Mouse (Mus musculus): ENCODE measurements around the gene Rubcnl. TPM values are rescaled to one million over a fixed set of nuclear protein-coding genes. Genes with fewer than 3 reads are reported as not detected.

Rubcnl gene
- total and polyA plus RNA-seq, 3 experiments = 0.05 TPM; not detected in 2

- ATAC-seq (ENCODE audit: extremely low read depth, insufficient number of reproducible peaks, low FRiP score, poor library complexity, severe bottlenecking) = no peak; the same call in 1 of the 2 replicates
Observed at GRCm38 (mm10) chr14:74990504-74990903, 25.3 kb upstream of the Rubcnl start.

GRCm38 (mm10) chr14:74996556-74996955 lies 19.3 kb upstream of the Rubcnl start:
- DNase-seq (ENCODE audit: low spot score) (no peak), ATAC-seq (ENCODE audit: extremely low read depth, insufficient number of reproducible peaks, low FRiP score, poor library complexity, severe bottlenecking) (no peak)
- Histone ChIP-seq H3K9me3 (replicated peaks) (no peaks in the 10 kb centered on the region), H3K36me3 (replicated peaks) (no peaks in the 10 kb centered on the region), H3K4me1 (ENCODE audit: insufficient read depth, low read depth, low read length) (no peaks in the 10 kb centered on the region), H3K4me3 (ENCODE audit: low read depth, low read length) (no peak overlapping the region), H3K27me3 (ENCODE audit: insufficient read depth, low read length) (no peaks in the 10 kb centered on the region)
- TF ChIP-seq CTCF (IDR thresholded peaks at IDR 0.05; ENCODE audit: low read depth, low read length) = no peak

More at GRCm38 (mm10) chr14:74990504-74990903, 25.3 kb upstream of the Rubcnl start:
- no peaks in the 10 kb centered on the region for H3K36me3 ChIP-seq (replicated peaks)
- TF ChIP-seq GATA1 (IDR thresholded peaks at IDR 0.05; ENCODE audit: borderline replicate concordance, low read length) (no peak), GATA2 (IDR thresholded peaks at IDR 0.05; ENCODE audit: borderline replicate concordance, low read depth, low read length) (no peak), CTCF (IDR thresholded peaks at IDR 0.05; ENCODE audit: low read depth, low read length) (no peak), POLR2AphosphoS5 (IDR thresholded peaks at IDR 0.05; ENCODE audit: insufficient replicate concordance, low read depth, low read length) (no peak), TAL1 (conservative IDR thresholded peaks at IDR 0.05; ENCODE audit: low read depth, low read length) (no peak)
- peak; percentile 4 for DNase-seq (ENCODE audit: low spot score)
- no peaks in the 10 kb centered on the region for H3K9me3 ChIP-seq (replicated peaks)
- no peaks in the 10 kb centered on the region for H3K4me1 ChIP-seq (ENCODE audit: insufficient read depth, low read depth, low read length)
- H3K4me3 ChIP-seq (ENCODE audit: low read depth, low read length) = no peak overlapping the region
- no peaks in the 10 kb centered on the region for H3K27me3 ChIP-seq (ENCODE audit: insufficient read depth, low read length)

DNA sequence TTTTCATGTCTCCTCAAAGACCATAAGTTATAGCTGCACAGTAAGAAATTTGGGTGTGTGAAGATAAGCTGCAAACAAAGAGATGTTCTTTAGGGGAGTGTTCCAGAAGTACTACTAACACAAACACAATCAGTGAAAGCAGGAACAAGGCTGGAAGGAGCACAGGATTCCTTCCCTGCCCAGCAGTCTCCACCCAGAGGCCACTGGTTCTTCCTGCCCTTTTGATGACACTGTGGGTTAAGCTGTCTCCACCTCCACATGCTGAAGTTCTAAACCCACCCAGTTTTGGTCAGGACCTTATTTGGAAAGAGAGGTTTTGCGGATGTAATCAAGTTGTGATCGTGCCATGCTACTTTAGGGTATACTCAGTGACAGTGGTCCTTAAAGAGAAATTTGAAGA lies 18.8 kb upstream of the Rubcnl start:
- no peaks in the 10 kb centered on the region for H3K27me3 ChIP-seq (ENCODE audit: insufficient read depth, low read length)
- no peaks in the 10 kb centered on the region for H3K36me3 ChIP-seq (replicated peaks)
- H3K9me3 ChIP-seq (replicated peaks) = no peaks in the 10 kb centered on the region
- no peak overlapping the region for H3K4me3 ChIP-seq (ENCODE audit: low read depth, low read length)
- ATAC-seq (ENCODE audit: extremely low read depth, insufficient number of reproducible peaks, low FRiP score, poor library complexity, severe bottlenecking) (no peak), DNase-seq (ENCODE audit: low spot score) (no peak)
- H3K4me1 ChIP-seq (ENCODE audit: insufficient read depth, low read depth, low read length) = no peaks in the 10 kb centered on the region
- no peak for TF ChIP-seq GATA1 (IDR thresholded peaks at IDR 0.05; ENCODE audit: borderline replicate concordance, low read length)
- TF ChIP-seq TAL1 (conservative IDR thresholded peaks at IDR 0.05; ENCODE audit: low read depth, low read length) = no peak
- no peak for TF ChIP-seq CTCF (IDR thresholded peaks at IDR 0.05; ENCODE audit: low read depth, low read length)
- no peak for TF ChIP-seq POLR2AphosphoS5 (IDR thresholded peaks at IDR 0.05; ENCODE audit: insufficient replicate concordance, low read depth, low read length)
- TF ChIP-seq GATA2 (IDR thresholded peaks at IDR 0.05; ENCODE audit: borderline replicate concordance, low read depth, low read length) = no peak

DNA sequence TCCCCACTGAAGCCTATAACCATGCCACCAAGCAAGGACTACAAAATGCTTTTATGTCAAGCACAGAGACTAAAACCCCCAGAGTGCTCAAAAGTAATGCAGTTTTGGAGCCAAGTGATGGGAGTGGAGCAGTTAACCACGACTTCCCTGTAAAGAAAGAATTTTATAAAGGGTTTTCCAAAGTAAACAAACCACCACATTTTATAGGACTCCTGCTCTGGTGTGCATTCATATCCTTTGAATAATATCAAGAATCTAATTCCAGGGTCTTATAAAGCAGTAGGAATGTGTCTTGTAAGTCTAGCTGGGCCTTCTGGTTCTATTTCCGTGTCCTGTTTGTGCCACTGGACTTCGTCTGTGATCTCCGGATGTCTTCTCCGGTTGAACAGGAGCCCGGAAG lies 14.5 kb upstream of the Rubcnl start:
- ATAC-seq (ENCODE audit: extremely low read depth, insufficient number of reproducible peaks, low FRiP score, poor library complexity, severe bottlenecking) (no peak), DNase-seq (ENCODE audit: low spot score) (no peak)

GRCm38 (mm10) chr14:75003356-75003755 lies 12.5 kb upstream of the Rubcnl start:
- ATAC-seq (ENCODE audit: extremely low read depth, insufficient number of reproducible peaks, low FRiP score, poor library complexity, severe bottlenecking) (no peak), DNase-seq (ENCODE audit: low spot score) (no peak)
- H3K36me3 ChIP-seq (replicated peaks) = no peaks in the 10 kb centered on the region

More for the DNA sequence above, 14.5 kb upstream of the Rubcnl start:
- no peaks in the 10 kb centered on the region for H3K9me3 ChIP-seq (replicated peaks)
- H3K36me3 ChIP-seq (replicated peaks) = no peaks in the 10 kb centered on the region
- TF ChIP-seq TAL1 (conservative IDR thresholded peaks at IDR 0.05; ENCODE audit: low read depth, low read length) (no peak), CTCF (IDR thresholded peaks at IDR 0.05; ENCODE audit: low read depth, low read length) (no peak), GATA1 (IDR thresholded peaks at IDR 0.05; ENCODE audit: borderline replicate concordance, low read length) (no peak), POLR2AphosphoS5 (IDR thresholded peaks at IDR 0.05; ENCODE audit: insufficient replicate concordance, low read depth, low read length) (no peak), GATA2 (IDR thresholded peaks at IDR 0.05; ENCODE audit: borderline replicate concordance, low read depth, low read length) (no peak)
- no peak overlapping the region for H3K4me3 ChIP-seq (ENCODE audit: low read depth, low read length)
- H3K4me1 ChIP-seq (ENCODE audit: insufficient read depth, low read depth, low read length) = no peaks in the 10 kb centered on the region
- H3K27me3 ChIP-seq (ENCODE audit: insufficient read depth, low read length) = no peaks in the 10 kb centered on the region

GRCm38 (mm10) chr14:75005478-75006199 lies 10.2 kb upstream of the Rubcnl start:
- TF ChIP-seq GATA1 (IDR thresholded peaks at IDR 0.05; ENCODE audit: borderline replicate concordance, low read length) (no peak), POLR2AphosphoS5 (IDR thresholded peaks at IDR 0.05; ENCODE audit: insufficient replicate concordance, low read depth, low read length) (no peak), TAL1 (conservative IDR thresholded peaks at IDR 0.05; ENCODE audit: low read depth, low read length) (no peak), CTCF (IDR thresholded peaks at IDR 0.05; ENCODE audit: low read depth, low read length) (no peak), GATA2 (IDR thresholded peaks at IDR 0.05; ENCODE audit: borderline replicate concordance, low read depth, low read length) (no peak)
- Histone ChIP-seq H3K9me3 (replicated peaks) (no peaks in the 10 kb centered on the region), H3K4me1 (ENCODE audit: insufficient read depth, low read depth, low read length) (no peaks in the 10 kb centered on the region), H3K4me3 (ENCODE audit: low read depth, low read length) (no peak overlapping the region), H3K36me3 (replicated peaks) (no peaks in the 10 kb centered on the region), H3K27me3 (ENCODE audit: insufficient read depth, low read length) (no peaks in the 10 kb centered on the region)
- no peak for DNase-seq (ENCODE audit: low spot score)
- no peak for ATAC-seq (ENCODE audit: extremely low read depth, insufficient number of reproducible peaks, low FRiP score, poor library complexity, severe bottlenecking)

More at GRCm38 (mm10) chr14:75003356-75003755, 12.5 kb upstream of the Rubcnl start:
- TF ChIP-seq CTCF (IDR thresholded peaks at IDR 0.05; ENCODE audit: low read depth, low read length) (no peak), GATA2 (IDR thresholded peaks at IDR 0.05; ENCODE audit: borderline replicate concordance, low read depth, low read length) (no peak), POLR2AphosphoS5 (IDR thresholded peaks at IDR 0.05; ENCODE audit: insufficient replicate concordance, low read depth, low read length) (no peak), GATA1 (IDR thresholded peaks at IDR 0.05; ENCODE audit: borderline replicate concordance, low read length) (no peak), TAL1 (conservative IDR thresholded peaks at IDR 0.05; ENCODE audit: low read depth, low read length) (no peak)
- Histone ChIP-seq H3K9me3 (replicated peaks) (no peaks in the 10 kb centered on the region), H3K27me3 (ENCODE audit: insufficient read depth, low read length) (no peaks in the 10 kb centered on the region), H3K4me1 (ENCODE audit: insufficient read depth, low read depth, low read length) (no peaks in the 10 kb centered on the region), H3K4me3 (ENCODE audit: low read depth, low read length) (no peak overlapping the region)
